Mouse (Mus musculus): ENCODE results near the gene Fam213a. TPM values are rescaled to one million over a fixed set of nuclear protein-coding genes. Genes with fewer than 3 reads are reported as not detected.

Fam213a gene
- polyA plus RNA-seq, 1 experiment from 2014 or later = 51.6 TPM

GRCm38 (mm10) chr14:41000801-41001200 lies 12.8 kb downstream of the Fam213a start:
- Histone ChIP-seq H3K36me3 (no peaks in the 10 kb centered on the region), H3K4me2 (replicated peaks) (no peak overlapping the region), H3K9ac (no peak overlapping the region), H3K4me1 (replicated peaks) (peaks cover 15% of the 10 kb centered on the region; the same call in 1 of the 2 replicates), H3K27ac (no peak overlapping the region), H3K4me3 (replicated peaks) (no peak overlapping the region), H3K9me3 (no peaks in the 10 kb centered on the region), H3K27me3 (replicated peaks) (no peaks in the 10 kb centered on the region)
- 77% methylated on average over 4 of the region's 4 CpGs for WGBS
- no peak for ATAC-seq

GRCm38 (mm10) chr14:40999904-41000645 lies 13.5 kb downstream of the Fam213a start:
- Histone ChIP-seq H3K4me1 (replicated peaks) (peaks cover 14% of the 10 kb centered on the region; the same call in 1 of the 2 replicates), H3K27ac (no peak overlapping the region), H3K36me3 (no peaks in the 10 kb centered on the region), H3K4me2 (replicated peaks) (no peak overlapping the region), H3K4me3 (replicated peaks) (no peak overlapping the region), H3K27me3 (replicated peaks) (no peaks in the 10 kb centered on the region), H3K9me3 (no peaks in the 10 kb centered on the region), H3K9ac (no peak overlapping the region)
- 83% methylated on average over 7 of the region's 7 CpGs for WGBS
- no peak for ATAC-seq

- H3K36me3 ChIP-seq = no peaks in the 10 kb centered on the region
- no peaks in the 10 kb centered on the region for H3K9me3 ChIP-seq
- H3K27ac ChIP-seq = no peak overlapping the region
- H3K27me3 ChIP-seq (replicated peaks) = no peaks in the 10 kb centered on the region
- H3K4me3 ChIP-seq (replicated peaks) = no peak overlapping the region
- no peak overlapping the region for H3K4me2 ChIP-seq (replicated peaks)
- 83% methylated on average over 3 of the region's 3 CpGs for WGBS
- H3K4me1 ChIP-seq (replicated peaks) = peaks cover 9% of the 10 kb centered on the region
- ATAC-seq = no peak
- no peak overlapping the region for H3K9ac ChIP-seq
These were observed 17.4 kb downstream of the Fam213a start for GRCm38 (mm10) chr14:40996171-40996570.

- Histone ChIP-seq H3K4me1 (replicated peaks) (peaks cover 9% of the 10 kb centered on the region), H3K9ac (no peak overlapping the region), H3K27me3 (replicated peaks) (no peaks in the 10 kb centered on the region), H3K4me2 (replicated peaks) (peak overlapping the region; percentile 30; the same call in 1 of the 2 replicates), H3K4me3 (replicated peaks) (no peak overlapping the region), H3K9me3 (no peaks in the 10 kb centered on the region), H3K27ac (peak overlapping the region; percentile 41; the same call in 1 of the 2 replicates), H3K36me3 (no peaks in the 10 kb centered on the region)
- ATAC-seq = peak; percentile 86
- 43% methylated on average over 6 of the region's 6 CpGs for WGBS
These were observed 21.1 kb downstream of the Fam213a start for GRCm38 (mm10) chr14:40992464-40992863.

- ATAC-seq = no peak
- Histone ChIP-seq H3K4me2 (replicated peaks) (no peak overlapping the region), H3K27me3 (replicated peaks) (no peaks in the 10 kb centered on the region), H3K27ac (no peak overlapping the region), H3K4me1 (replicated peaks) (peaks cover 9% of the 10 kb centered on the region), H3K36me3 (no peaks in the 10 kb centered on the region), H3K4me3 (replicated peaks) (no peak overlapping the region), H3K9ac (no peak overlapping the region), H3K9me3 (no peaks in the 10 kb centered on the region)
- WGBS = 83% methylated on average over 5 of the region's 5 CpGs
These were observed 24.8 kb downstream of the Fam213a start for GRCm38 (mm10) chr14:40988780-40989179.

- no peak overlapping the region for H3K4me3 ChIP-seq (replicated peaks)
- H3K27ac ChIP-seq = no peak overlapping the region
- H3K27me3 ChIP-seq (replicated peaks) = no peaks in the 10 kb centered on the region
- H3K9me3 ChIP-seq = no peaks in the 10 kb centered on the region
- ATAC-seq = no peak
- no peak overlapping the region for H3K4me2 ChIP-seq (replicated peaks)
- no peak overlapping the region for H3K9ac ChIP-seq
- WGBS = 74% methylated on average over 2 of the region's 2 CpGs
- 0 out of 2 replicates have a peak, but pooled peaks cover 3% of the 10 kb centered on the region for H3K4me1 ChIP-seq (replicated peaks)
- H3K36me3 ChIP-seq = no peaks in the 10 kb centered on the region
These were observed 26.4 kb downstream of the Fam213a start for GRCm38 (mm10) chr14:40987184-40987583.

GRCm38 (mm10) chr14:40985635-40986034 lies 28.0 kb downstream of the Fam213a start:
- H3K27me3 ChIP-seq (replicated peaks) = no peaks in the 10 kb centered on the region
- H3K9me3 ChIP-seq = no peaks in the 10 kb centered on the region
- no peaks in the 10 kb centered on the region for H3K36me3 ChIP-seq
- 75% methylated on average over 4 of the region's 4 CpGs for WGBS
- H3K4me2 ChIP-seq (replicated peaks) = no peak overlapping the region
- H3K27ac ChIP-seq = no peak overlapping the region
- no peak for ATAC-seq
- H3K4me1 ChIP-seq (replicated peaks) = no peaks in the 10 kb centered on the region
- H3K9ac ChIP-seq = no peak overlapping the region
- H3K4me3 ChIP-seq (replicated peaks) = no peak overlapping the region

GRCm38 (mm10) chr14:40979723-40980122 lies 33.9 kb downstream of the Fam213a start:
- no peaks in the 10 kb centered on the region for H3K27me3 ChIP-seq (replicated peaks)
- H3K4me1 ChIP-seq (replicated peaks) = no peaks in the 10 kb centered on the region
- peak; percentile 22; the same call in 1 of the 2 replicates for ATAC-seq
- 42% methylated on average over 1 of the region's 1 CpGs for WGBS
- no peak overlapping the region for H3K27ac ChIP-seq
- H3K9ac ChIP-seq = no peak overlapping the region
- no peak overlapping the region for H3K4me3 ChIP-seq (replicated peaks)
- no peaks in the 10 kb centered on the region for H3K9me3 ChIP-seq
- H3K36me3 ChIP-seq = no peaks in the 10 kb centered on the region
- no peak overlapping the region for H3K4me2 ChIP-seq (replicated peaks)

GRCm38 (mm10) chr14:40979002-40979401 lies 34.6 kb downstream of the Fam213a start:
- no peaks in the 10 kb centered on the region for H3K36me3 ChIP-seq
- H3K27me3 ChIP-seq (replicated peaks) = no peaks in the 10 kb centered on the region
- H3K4me3 ChIP-seq (replicated peaks) = no peak overlapping the region
- no peak overlapping the region for H3K9ac ChIP-seq
- ATAC-seq = peak; percentile 91
- 44% methylated on average over 4 of the region's 4 CpGs for WGBS
- no peaks in the 10 kb centered on the region for H3K4me1 ChIP-seq (replicated peaks)
- H3K9me3 ChIP-seq = no peaks in the 10 kb centered on the region
- no peak overlapping the region for H3K27ac ChIP-seq
- H3K4me2 ChIP-seq (replicated peaks) = no peak overlapping the region

GRCm38 (mm10) chr14:40975127-40975721 lies 38.4 kb downstream of the Fam213a start:
- H3K4me2 ChIP-seq (replicated peaks) = no peak overlapping the region
- H3K9me3 ChIP-seq = no peaks in the 10 kb centered on the region
- no peaks in the 10 kb centered on the region for H3K36me3 ChIP-seq
- no peaks in the 10 kb centered on the region for H3K4me1 ChIP-seq (replicated peaks)
- no peaks in the 10 kb centered on the region for H3K27me3 ChIP-seq (replicated peaks)
- ATAC-seq = peak; percentile 67
- no peak overlapping the region for H3K9ac ChIP-seq
- 73% methylated on average over 6 of the region's 6 CpGs for WGBS
- H3K27ac ChIP-seq = no peak overlapping the region
- H3K4me3 ChIP-seq (replicated peaks) = no peak overlapping the region

GRCm38 (mm10) chr14:40968051-40968450 lies 45.5 kb downstream of the Fam213a start:
- Histone ChIP-seq H3K9me3 (no peaks in the 10 kb centered on the region), H3K27me3 (replicated peaks) (no peaks in the 10 kb centered on the region), H3K4me3 (replicated peaks) (no peak overlapping the region), H3K27ac (no peak overlapping the region), H3K9ac (no peak overlapping the region), H3K4me1 (replicated peaks) (peaks cover 24% of the 10 kb centered on the region), H3K4me2 (replicated peaks) (peak overlapping the region; percentile 61), H3K36me3 (no peaks in the 10 kb centered on the region)
- 100% methylated on average over 2 of the region's 2 CpGs for WGBS
- ATAC-seq = no peak

- peak overlapping the region; percentile 31; the same call in 1 of the 2 replicates for H3K9ac ChIP-seq
- H3K4me2 ChIP-seq (replicated peaks) = peak overlapping the region; percentile 61
- WGBS = 10% methylated on average over 6 of the region's 6 CpGs
- no peaks in the 10 kb centered on the region for H3K36me3 ChIP-seq
- no peak for ATAC-seq
- H3K4me1 ChIP-seq (replicated peaks) = peaks cover 29% of the 10 kb centered on the region
- H3K27ac ChIP-seq = peak overlapping the region; percentile 66; the same call in 1 of the 2 replicates
- H3K4me3 ChIP-seq (replicated peaks) = peak overlapping the region; percentile 76
- no peaks in the 10 kb centered on the region for H3K27me3 ChIP-seq (replicated peaks)
- no peaks in the 10 kb centered on the region for H3K9me3 ChIP-seq
These were observed 46.0 kb downstream of the Fam213a start for GRCm38 (mm10) chr14:40967598-40967900.
